Mouse (Mus musculus) midbrain, embryonic 10.5 days (tissue): ENCODE measurements around the gene Itfg2. TPM values are rescaled to one million over a fixed set of nuclear protein-coding genes. Genes with fewer than 3 reads are reported as not detected.
"Not testable (repeated sequence)": the region's sequence is repeated elsewhere in the genome, so short reads cannot be mapped to it uniquely, and the experiment has no call there.

ENCODE experiments used
- DNase-seq: peaks from one replicate; pipeline ENCODE4 v3.0.0-alpha.2; 2017; ENCODE audit warnings: low spot score
- H3K27ac ChIP-seq: fragments of 300-500 bp; sonication (generic); replicated peaks from 2 replicates; pipeline ENCODE4 v1.5.1; 2016; ENCODE audit warnings: mild to moderate bottlenecking
- H3K27me3 ChIP-seq: fragments of 300-500 bp; sonication (generic); 2 replicates; pipeline ENCODE4 v1.6.1; 2016; ENCODE audit warnings: low read depth, mild to moderate bottlenecking; ENCODE audit not compliant: poor library complexity, severe bottlenecking
- H3K36me3 ChIP-seq: fragments of 300-500 bp; sonication (generic); 2 replicates; pipeline ENCODE4 v1.6.1; 2016; ENCODE audit warnings: mild to moderate bottlenecking, moderate library complexity
- H3K4me1 ChIP-seq: fragments of 300-500 bp; sonication (generic); 2 replicates; pipeline ENCODE4 v1.6.1; 2016
- H3K4me3 ChIP-seq: fragments of 300-500 bp; sonication (generic); 2 replicates; pipeline ENCODE4 v1.5.1; 2016; ENCODE audit warnings: mild to moderate bottlenecking, moderate library complexity
- H3K9me3 ChIP-seq: fragments of 300-500 bp; sonication (generic); replicated peaks from 2 replicates; pipeline ENCODE4 v1.6.1; 2016; ENCODE audit warnings: mild to moderate bottlenecking
- WGBS: fragments of 180-500 bp; shearing (Covaris S2); methylation state at CpG from one replicate; pipeline ENCODE4 v1.1.7; 2016; 5-methylcytosine and 5-hydroxymethylcytosine counted together
- polyA plus RNA-seq: library from polyadenylated mRNA; unstranded; fragments of >200 nt; fragmentation: Nextera tagmentation; extraction: Ambion mirVana; gene quantifications from 2 replicates; pipeline ENCODE4 v1.2.1, GENCODE M21; 2016

Itfg2 gene
- polyA plus RNA-seq, 1 experiment from 2014 or later, result 41.6 TPM

- peak overlapping the region; percentile 27; the same call in 1 of the 2 replicates for H3K4me3 ChIP-seq
- H3K36me3 ChIP-seq, result no peaks in the 10 kb centered on the region
- peaks cover 15% of the 10 kb centered on the region for H3K4me1 ChIP-seq
- no peaks in the 10 kb centered on the region for H3K9me3 ChIP-seq
- peak overlapping the region; percentile 24; the same call in 1 of the 2 replicates for H3K27ac ChIP-seq
- DNase-seq, result peak; percentile 28
- WGBS, result 50% methylated on average over 21 of the region's 21 CpGs
- no peaks in the 10 kb centered on the region for H3K27me3 ChIP-seq
These were observed 25.1 kb downstream of the Itfg2 start for GRCm38 (mm10) chr6:128399421-128400185.

- no peaks in the 10 kb centered on the region for H3K36me3 ChIP-seq
- peak within 1 kb of the TSS; percentile 24; the same call in 1 of the 2 replicates for H3K27ac ChIP-seq
- H3K4me1 ChIP-seq, result peaks cover 15% of the 10 kb centered on the region
- H3K4me3 ChIP-seq, result peak within 1 kb of the TSS; percentile 27; the same call in 1 of the 2 replicates
- H3K27me3 ChIP-seq, result no peaks in the 10 kb centered on the region
- WGBS, result 81% methylated on average over 3 of the region's 3 CpGs
- no peak for DNase-seq
- no peaks in the 10 kb centered on the region for H3K9me3 ChIP-seq
These were observed 25.7 kb downstream of the Itfg2 start, which contains the start of gene Nrip2 for GRCm38 (mm10) chr6:128398996-128399395. Gene Nrip2 (plus strand): TSS chr6:128399296.

- 80% methylated on average over 7 of the region's 7 CpGs for WGBS
- Histone ChIP-seq H3K9me3 (no peaks in the 10 kb centered on the region), H3K4me1 (peaks cover 15% of the 10 kb centered on the region), H3K27me3 (no peaks in the 10 kb centered on the region), H3K36me3 (no peaks in the 10 kb centered on the region), H3K4me3 (no peak overlapping the region), H3K27ac (no peak overlapping the region)
- DNase-seq, result no peak
These were observed 27.0 kb downstream of the Itfg2 start for GRCm38 (mm10) chr6:128397574-128398261.

- no peaks in the 10 kb centered on the region for H3K4me1 ChIP-seq
- no peak overlapping the region for H3K4me3 ChIP-seq
- no peaks in the 10 kb centered on the region for H3K9me3 ChIP-seq
- H3K27me3 ChIP-seq, result no peaks in the 10 kb centered on the region
- WGBS, result 75% methylated on average over 1 of the region's 1 CpGs
- H3K27ac ChIP-seq, result no peak overlapping the region
- DNase-seq, result no peak
- H3K36me3 ChIP-seq, result no peaks in the 10 kb centered on the region
These were observed 34.0 kb downstream of the Itfg2 start for GRCm38 (mm10) chr6:128390683-128391082.

- Histone ChIP-seq H3K27ac (no peak overlapping the region), H3K4me3 (no peak overlapping the region), H3K36me3 (no peaks in the 10 kb centered on the region), H3K9me3 (no peaks in the 10 kb centered on the region), H3K4me1 (no peaks in the 10 kb centered on the region), H3K27me3 (no peaks in the 10 kb centered on the region)
- no peak for DNase-seq
- 100% methylated on average over 1 of the region's 1 CpGs for WGBS
These were observed 35.5 kb downstream of the Itfg2 start for GRCm38 (mm10) chr6:128389185-128389584.

- Histone ChIP-seq H3K4me3 (no peak overlapping the region), H3K27me3 (no peaks in the 10 kb centered on the region), H3K27ac (no peak overlapping the region), H3K36me3 (no peaks in the 10 kb centered on the region), H3K9me3 (no peaks in the 10 kb centered on the region), H3K4me1 (no peaks in the 10 kb centered on the region)
- no peak for DNase-seq
- WGBS, result 85% methylated on average over 1 of the region's 1 CpGs
These were observed 39.7 kb downstream of the Itfg2 start for GRCm38 (mm10) chr6:128385026-128385425.

- Histone ChIP-seq H3K36me3 (no peaks in the 10 kb centered on the region), H3K9me3 (no peaks in the 10 kb centered on the region), H3K27me3 (no peaks in the 10 kb centered on the region), H3K4me3 (no peak overlapping the region), H3K27ac (no peak overlapping the region), H3K4me1 (no peaks in the 10 kb centered on the region)
- 86% methylated on average over 7 of the region's 7 CpGs for WGBS
- no peak for DNase-seq
These were observed 41.0 kb downstream of the Itfg2 start for GRCm38 (mm10) chr6:128383752-128384151.

- H3K27ac ChIP-seq, result no peak overlapping the region
- H3K4me1 ChIP-seq, result no peaks in the 10 kb centered on the region; the same call in 1 of the 2 replicates
- H3K9me3 ChIP-seq, result no peaks in the 10 kb centered on the region
- no peak overlapping the region for H3K4me3 ChIP-seq
- H3K36me3 ChIP-seq, result peaks cover 12% of the 10 kb centered on the region
- H3K27me3 ChIP-seq, result no peaks in the 10 kb centered on the region
- WGBS, result 82% methylated on average over 3 of the region's 3 CpGs
- no peak for DNase-seq
These were observed 43.5 kb downstream of the Itfg2 start for GRCm38 (mm10) chr6:128381254-128381653.

GRCm38 (mm10) chr6:128380594-128381167, 44.0 kb downstream of the Itfg2 start:
- not testable (repeated sequence) for H3K27ac ChIP-seq, H3K4me1 ChIP-seq, H3K27me3 ChIP-seq, H3K4me3 ChIP-seq, DNase-seq, H3K9me3 ChIP-seq
- WGBS, result 61% methylated on average over 1 of the region's 1 CpGs
- H3K36me3 ChIP-seq, result peaks cover 18% of the 10 kb centered on the region

GRCm38 (mm10) chr6:128379636-128380035, 45.1 kb downstream of the Itfg2 start:
- H3K4me1 ChIP-seq, result peaks cover 15% of the 10 kb centered on the region
- WGBS, result 88% methylated on average over 16 of the region's 16 CpGs
- DNase-seq, result no peak
- H3K27me3 ChIP-seq, result no peaks in the 10 kb centered on the region
- no peak overlapping the region for H3K27ac ChIP-seq
- H3K9me3 ChIP-seq, result no peaks in the 10 kb centered on the region
- H3K36me3 ChIP-seq, result peaks cover 26% of the 10 kb centered on the region
- H3K4me3 ChIP-seq, result no peak overlapping the region

GRCm38 (mm10) chr6:128376371-128377085, 48.2 kb downstream of the Itfg2 start:
- H3K36me3 ChIP-seq, result peaks cover 57% of the 10 kb centered on the region
- 91% methylated on average over 17 of the region's 17 CpGs for WGBS
- H3K4me1 ChIP-seq, result peaks cover 32% of the 10 kb centered on the region
- H3K9me3 ChIP-seq, result no peaks in the 10 kb centered on the region
- no peak overlapping the region for H3K4me3 ChIP-seq
- no peak overlapping the region for H3K27ac ChIP-seq
- no peak for DNase-seq
- no peaks in the 10 kb centered on the region for H3K27me3 ChIP-seq

- Histone ChIP-seq H3K9me3 (no peaks in the 10 kb centered on the region), H3K27ac (peak within 1 kb of the TSS; percentile 63), H3K4me1 (peaks cover 32% of the 10 kb centered on the region), H3K27me3 (no peaks in the 10 kb centered on the region), H3K36me3 (peaks cover 71% of the 10 kb centered on the region), H3K4me3 (peak within 1 kb of the TSS; percentile 21; the same call in 1 of the 2 replicates)
- peak; percentile 75 for DNase-seq
- WGBS, result 14% methylated on average over 6 of the region's 6 CpGs
These were observed 49.5 kb downstream of the Itfg2 start, which contains the start of the genes Tex52 and Gm44596 for GRCm38 (mm10) chr6:128375192-128375591. Gene Tex52 (plus strand): TSS chr6:128375456. Gene Gm44596 (plus strand): TSS chr6:128375503.
